Mouse (Mus musculus): Measurements from ENCODE around the gene Gm45234.
A peak's percentile ranks its signal among the peaks of the same experiment; 100 is the strongest.

Gene Gm45234

GRCm38 (mm10) chr6:124708289-124708889 lies 47.4 kb downstream of the Gm45234 start:
- no peak for DNase-seq (ENCODE audit: low spot score)

- no peak for DNase-seq (ENCODE audit: low spot score)
Observed at GRCm38 (mm10) chr6:124706061-124706627, 49.7 kb downstream of the Gm45234 start.

GRCm38 (mm10) chr6:124704417-124704816 lies 51.4 kb downstream of the Gm45234 start:
- no peak for DNase-seq (ENCODE audit: low spot score)

- DNase-seq (ENCODE audit: low spot score) = no peak
Observed at GRCm38 (mm10) chr6:124703789-124704188, 52.0 kb downstream of the Gm45234 start.

- no peak for DNase-seq (ENCODE audit: low spot score)
Observed at GRCm38 (mm10) chr6:124702784-124703103, 53.1 kb downstream of the Gm45234 start.

- DNase-seq (ENCODE audit: low spot score) = no peak
Observed at GRCm38 (mm10) chr6:124702102-124702783, 53.6 kb downstream of the Gm45234 start.

GRCm38 (mm10) chr6:124701338-124701737 lies 54.5 kb downstream of the Gm45234 start:
- no peak for DNase-seq (ENCODE audit: low spot score)

- DNase-seq (ENCODE audit: low spot score) = no peak
Observed at GRCm38 (mm10) chr6:124699962-124700610, 55.7 kb downstream of the Gm45234 start.

- no peak for DNase-seq (ENCODE audit: low spot score)
Observed at GRCm38 (mm10) chr6:124699366-124699765, 56.5 kb downstream of the Gm45234 start.

- DNase-seq (ENCODE audit: low spot score) = no peak
Observed at GRCm38 (mm10) chr6:124698751-124699150, 57.1 kb downstream of the Gm45234 start.

- DNase-seq (ENCODE audit: low spot score) = no peak
Observed at GRCm38 (mm10) chr6:124696441-124697150, 59.2 kb downstream of the Gm45234 start.

- DNase-seq (ENCODE audit: low spot score) = peak; percentile 44
Observed at GRCm38 (mm10) chr6:124694166-124694955, 61.5 kb downstream of the Gm45234 start.

- no peak for DNase-seq (ENCODE audit: low spot score)
Observed at GRCm38 (mm10) chr6:124693243-124693981, 62.4 kb downstream of the Gm45234 start.

GRCm38 (mm10) chr6:124690517-124690916 lies 65.3 kb downstream of the Gm45234 start:
- no peak for DNase-seq (ENCODE audit: low spot score)

Data from testis, postnatal 14 days (tissue).